Mouse (Mus musculus): ENCODE measurements around the gene S100pbp.
A peak's percentile ranks its signal among the peaks of the same experiment; 100 is the strongest.

Gene S100pbp

GRCm38 (mm10) chr4:129130149-129130548 is 59.4 kb downstream of the S100pbp start:
- DNase-seq (ENCODE audit: low read depth, low spot score): no peak

- DNase-seq (ENCODE audit: low read depth, low spot score): no peak
Measured at GRCm38 (mm10) chr4:129129387-129129786, 60.1 kb downstream of the S100pbp start.

GRCm38 (mm10) chr4:129128582-129129338 is 60.8 kb downstream of the S100pbp start:
- no peak for DNase-seq (ENCODE audit: low read depth, low spot score)

GRCm38 (mm10) chr4:129125736-129126451 is 63.6 kb downstream of the S100pbp start:
- DNase-seq (ENCODE audit: low read depth, low spot score): no peak

- DNase-seq (ENCODE audit: low read depth, low spot score): no peak
Measured at GRCm38 (mm10) chr4:129124652-129125146, 64.8 kb downstream of the S100pbp start.

GRCm38 (mm10) chr4:129122719-129123118 is 66.8 kb downstream of the S100pbp start:
- no peak for DNase-seq (ENCODE audit: low read depth, low spot score)

GRCm38 (mm10) chr4:129122107-129122506 is 67.4 kb downstream of the S100pbp start:
- DNase-seq (ENCODE audit: low read depth, low spot score): no peak

GRCm38 (mm10) chr4:129121569-129122086 is 67.9 kb downstream of the S100pbp start, which contains the start of gene Hpca:
Hpca (minus strand) TSS chr4:129122036.
- no peak for DNase-seq (ENCODE audit: low read depth, low spot score)

- DNase-seq (ENCODE audit: low read depth, low spot score): no peak
Measured at GRCm38 (mm10) chr4:129120520-129121445, 68.7 kb downstream of the S100pbp start.

GRCm38 (mm10) chr4:129119708-129120107 is 69.8 kb downstream of the S100pbp start:
- no peak for DNase-seq (ENCODE audit: low read depth, low spot score)

- no peak for DNase-seq (ENCODE audit: low read depth, low spot score)
Measured at GRCm38 (mm10) chr4:129117720-129118510, 71.6 kb downstream of the S100pbp start.

- no peak for DNase-seq (ENCODE audit: low read depth, low spot score)
Measured at GRCm38 (mm10) chr4:129116703-129117102, 72.8 kb downstream of the S100pbp start.

- DNase-seq (ENCODE audit: low read depth, low spot score): peak; percentile 50
Measured at GRCm38 (mm10) chr4:129113083-129113988, 76.2 kb downstream of the S100pbp start.

GRCm38 (mm10) chr4:129112231-129112630 is 77.3 kb downstream of the S100pbp start:
- no peak for DNase-seq (ENCODE audit: low read depth, low spot score)

GRCm38 (mm10) chr4:129111350-129111749 is 78.2 kb downstream of the S100pbp start:
- DNase-seq (ENCODE audit: low read depth, low spot score): no peak

- DNase-seq (ENCODE audit: low read depth, low spot score): no peak
Measured at GRCm38 (mm10) chr4:129110804-129111203, 78.7 kb downstream of the S100pbp start.

- no peak for DNase-seq (ENCODE audit: low read depth, low spot score)
Measured at GRCm38 (mm10) chr4:129108624-129109023, 80.9 kb downstream of the S100pbp start.

GRCm38 (mm10) chr4:129107348-129107899 is 82.1 kb downstream of the S100pbp start:
- no peak for DNase-seq (ENCODE audit: low read depth, low spot score)

GRCm38 (mm10) chr4:129106073-129106472 is 83.5 kb downstream of the S100pbp start:
- DNase-seq (ENCODE audit: low read depth, low spot score): no peak
